Mouse (Mus musculus): Measurements from ENCODE around the gene Gm42715.

DNA sequence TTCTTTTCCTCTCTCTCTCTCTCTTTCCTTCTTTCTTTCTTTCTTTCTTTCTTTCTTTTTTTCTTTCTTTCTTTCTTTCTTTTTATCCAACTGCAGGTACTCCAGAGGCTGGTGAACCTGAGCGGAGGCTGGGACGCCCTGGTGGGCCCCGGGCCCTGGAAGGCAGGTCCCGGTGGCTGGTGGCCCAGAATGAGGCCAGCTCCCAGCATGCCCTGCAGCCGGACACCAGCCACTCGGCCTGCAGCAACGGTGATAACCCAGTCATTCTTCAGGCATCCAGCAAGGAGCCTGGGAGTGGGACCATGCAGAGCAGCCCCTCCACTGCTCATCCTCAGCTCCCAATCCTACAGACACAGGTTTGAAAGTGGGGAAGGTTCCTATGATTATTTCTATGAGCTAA is 3.5 kb upstream of the Gm42715 start:
- TF ChIP-seq GATA1 (IDR thresholded peaks at IDR 0.05; ENCODE audit: borderline replicate concordance, low read length) (no peak), FLI1 (IDR thresholded peaks at IDR 0.05; ENCODE audit: low read length) (no peak)
